Mouse (Mus musculus): ENCODE results near the gene Bri3. TPM values are rescaled to one million over a fixed set of nuclear protein-coding genes. Genes with fewer than 3 reads are reported as not detected.

Bri3 gene
- polyA plus RNA-seq, 1 experiment from 2014 or later = 116 TPM

DNA sequence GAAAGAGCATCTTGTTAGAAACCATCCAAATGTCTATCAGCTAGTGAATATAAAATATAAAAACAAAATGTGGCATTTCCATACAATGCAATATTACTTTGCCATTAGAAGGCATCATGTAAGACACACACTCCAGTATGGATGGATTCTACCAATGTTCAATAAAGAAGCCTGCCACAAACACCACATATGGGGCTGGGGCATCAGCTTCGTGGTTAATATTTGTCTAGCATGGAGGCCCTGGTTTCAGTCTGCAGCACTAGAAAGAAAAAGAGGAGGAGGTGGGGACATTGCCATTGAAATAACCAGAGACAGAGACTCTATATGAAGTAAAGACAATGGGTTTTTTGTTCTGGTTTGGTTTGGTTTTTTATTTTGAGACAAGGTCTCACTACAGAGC, 94.5 kb downstream of the Bri3 start:
- DNase-seq (ENCODE audit: low spot score) (no peak), ATAC-seq (replicated peaks; ENCODE audit: insufficient number of reproducible peaks, low FRiP score, low TSS enrichment, low read depth) (no peak)
- Histone ChIP-seq H3K4me2 (ENCODE audit: low read depth, low read length) (no peak overlapping the region), H3K4me3 (ENCODE audit: low read depth, low read length) (no peak overlapping the region), H3K36me3 (replicated peaks; ENCODE audit: control insufficient read depth, insufficient read depth, low read depth, low read length) (no peaks in the 10 kb centered on the region), H3K27ac (replicated peaks; ENCODE audit: low read depth, low read length) (no peak overlapping the region), H3K9ac (replicated peaks; ENCODE audit: low read length) (no peak overlapping the region), H3K9me3 (replicated peaks; ENCODE audit: control insufficient read depth, low read length) (no peaks in the 10 kb centered on the region), H3K4me1 (ENCODE audit: control insufficient read depth, insufficient read depth, low read length) (no peaks in the 10 kb centered on the region), H3K27me3 (ENCODE audit: control insufficient read depth, insufficient read depth, low read length) (no peaks in the 10 kb centered on the region)
- WGBS = 42% methylated on average over 1 of the region's 1 CpGs

DNA sequence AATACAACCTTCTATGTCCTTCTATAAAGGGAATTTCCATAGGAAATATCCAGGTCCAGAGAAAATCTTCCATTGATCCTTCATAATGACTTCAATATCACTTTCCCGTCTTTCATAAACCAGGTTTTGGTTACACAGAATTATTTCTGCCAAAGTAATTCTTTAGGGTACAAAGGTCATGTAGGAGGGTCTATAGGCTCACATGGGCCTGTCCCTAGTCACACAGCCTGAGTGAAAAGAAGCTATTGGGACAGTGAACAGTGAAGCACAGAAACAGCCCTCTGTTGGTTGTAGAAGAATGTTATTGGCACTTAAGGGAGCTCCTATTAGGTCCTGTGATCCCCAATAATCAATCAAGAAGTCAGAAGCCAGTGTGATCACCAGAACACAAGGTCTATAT, 96.8 kb downstream of the Bri3 start:
- Histone ChIP-seq H3K4me1 (ENCODE audit: control insufficient read depth, insufficient read depth, low read length) (no peaks in the 10 kb centered on the region), H3K27me3 (ENCODE audit: control insufficient read depth, insufficient read depth, low read length) (no peaks in the 10 kb centered on the region), H3K4me2 (ENCODE audit: low read depth, low read length) (no peak overlapping the region), H3K9ac (replicated peaks; ENCODE audit: low read length) (no peak overlapping the region), H3K9me3 (replicated peaks; ENCODE audit: control insufficient read depth, low read length) (no peaks in the 10 kb centered on the region), H3K27ac (replicated peaks; ENCODE audit: low read depth, low read length) (no peak overlapping the region), H3K36me3 (replicated peaks; ENCODE audit: control insufficient read depth, insufficient read depth, low read depth, low read length) (no peaks in the 10 kb centered on the region), H3K4me3 (ENCODE audit: low read depth, low read length) (no peak overlapping the region)
- 61% methylated on average over 1 of the region's 1 CpGs for WGBS
- DNase-seq (ENCODE audit: low spot score) (no peak), ATAC-seq (replicated peaks; ENCODE audit: insufficient number of reproducible peaks, low FRiP score, low TSS enrichment, low read depth) (no peak)

DNA sequence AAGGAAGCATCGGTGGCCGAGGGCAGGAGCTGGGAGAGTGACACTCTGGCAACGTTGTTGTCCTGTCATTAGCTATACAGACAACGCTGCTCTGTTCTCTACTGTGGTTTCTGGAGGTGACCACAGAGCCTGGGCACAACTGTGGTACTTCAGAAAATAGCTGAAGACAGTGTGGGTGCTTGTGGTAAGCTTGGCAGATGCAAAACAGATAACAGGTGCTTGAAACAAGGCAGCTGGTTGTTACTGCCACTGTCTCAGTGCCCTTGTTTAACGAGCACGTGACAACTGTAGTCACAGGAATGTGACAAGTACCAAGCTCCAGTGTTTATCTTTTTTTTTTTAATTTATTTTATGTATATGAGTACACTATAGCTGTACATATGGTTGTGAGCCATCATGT, 100.4 kb downstream of the Bri3 start:
- Histone ChIP-seq H3K4me3 (ENCODE audit: low read depth, low read length) (no peak overlapping the region), H3K36me3 (replicated peaks; ENCODE audit: control insufficient read depth, insufficient read depth, low read depth, low read length) (no peaks in the 10 kb centered on the region), H3K9ac (replicated peaks; ENCODE audit: low read length) (no peak overlapping the region), H3K4me1 (ENCODE audit: control insufficient read depth, insufficient read depth, low read length) (no peaks in the 10 kb centered on the region), H3K27ac (replicated peaks; ENCODE audit: low read depth, low read length) (no peak overlapping the region), H3K27me3 (ENCODE audit: control insufficient read depth, insufficient read depth, low read length) (no peaks in the 10 kb centered on the region), H3K9me3 (replicated peaks; ENCODE audit: control insufficient read depth, low read length) (no peaks in the 10 kb centered on the region), H3K4me2 (ENCODE audit: low read depth, low read length) (no peak overlapping the region)
- DNase-seq (ENCODE audit: low spot score) = no peak
- 83% methylated on average over 6 of the region's 6 CpGs for WGBS
- no peak for ATAC-seq (replicated peaks; ENCODE audit: insufficient number of reproducible peaks, low FRiP score, low TSS enrichment, low read depth)

DNA sequence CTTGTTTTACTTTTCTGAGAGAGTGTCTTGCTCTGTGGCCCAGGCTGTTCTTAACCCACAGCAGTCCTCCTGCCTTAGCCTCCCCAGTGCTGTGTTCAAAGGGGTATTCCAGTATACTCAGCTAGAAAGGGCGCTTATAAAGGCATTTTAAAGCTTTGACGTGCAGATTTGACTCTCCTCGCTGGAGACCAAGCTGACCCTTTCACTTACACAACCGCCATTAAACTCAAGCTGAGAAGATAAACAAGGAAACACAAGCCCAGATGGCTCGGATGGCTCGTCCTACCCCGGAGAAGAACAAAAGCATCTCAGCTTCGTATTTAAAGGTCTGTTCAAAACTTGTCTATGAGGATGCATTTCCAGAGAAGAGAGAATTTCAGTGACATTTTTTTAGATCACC, 106.9 kb downstream of the Bri3 start:
- Histone ChIP-seq H3K27ac (replicated peaks; ENCODE audit: low read depth, low read length) (no peak overlapping the region), H3K36me3 (replicated peaks; ENCODE audit: control insufficient read depth, insufficient read depth, low read depth, low read length) (no peaks in the 10 kb centered on the region), H3K9ac (replicated peaks; ENCODE audit: low read length) (no peak overlapping the region), H3K27me3 (ENCODE audit: control insufficient read depth, insufficient read depth, low read length) (no peaks in the 10 kb centered on the region), H3K9me3 (replicated peaks; ENCODE audit: control insufficient read depth, low read length) (no peaks in the 10 kb centered on the region), H3K4me1 (ENCODE audit: control insufficient read depth, insufficient read depth, low read length) (no peaks in the 10 kb centered on the region), H3K4me2 (ENCODE audit: low read depth, low read length) (no peak overlapping the region), H3K4me3 (ENCODE audit: low read depth, low read length) (no peak overlapping the region)
- DNase-seq (ENCODE audit: low spot score) = no peak
- no peak for ATAC-seq (replicated peaks; ENCODE audit: insufficient number of reproducible peaks, low FRiP score, low TSS enrichment, low read depth)
- WGBS = 19% methylated on average over 8 of the region's 8 CpGs

DNA sequence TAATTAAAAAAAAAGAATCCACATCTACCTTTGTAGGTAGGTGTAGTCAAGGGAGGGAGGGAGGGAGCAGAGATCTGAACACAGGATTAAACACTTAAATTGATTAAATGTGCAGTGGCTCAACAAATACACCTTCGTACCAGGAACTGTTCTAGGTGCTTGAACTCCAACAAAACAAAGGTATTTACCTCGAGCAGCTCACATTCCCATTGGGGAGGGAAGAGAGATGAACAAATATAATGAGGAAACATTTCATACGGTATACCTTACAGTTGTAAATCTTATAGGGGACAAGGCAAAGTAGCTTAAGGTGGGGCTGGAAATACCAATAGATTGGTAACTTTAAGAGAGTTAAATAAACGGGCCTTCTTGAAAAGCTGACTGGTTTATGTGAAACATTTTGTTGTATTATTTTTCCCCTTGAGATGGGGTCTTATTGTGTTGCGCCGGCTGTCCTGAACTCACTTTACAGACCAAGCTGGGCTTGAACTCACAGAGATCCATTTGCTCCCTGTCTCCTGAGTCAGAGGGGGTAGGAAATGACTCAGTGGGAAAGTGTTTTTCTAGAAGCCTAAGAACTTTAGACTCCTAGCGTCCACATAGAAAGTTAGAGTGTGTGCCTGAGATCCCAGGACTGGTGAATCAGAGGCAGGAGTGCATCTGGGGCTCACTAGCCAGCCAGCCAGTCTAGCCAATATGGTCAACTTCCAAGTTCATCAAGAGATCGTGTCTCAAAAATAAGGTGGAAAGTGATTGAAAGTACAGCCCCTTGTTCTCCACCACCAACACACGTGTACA, 108.2 kb downstream of the Bri3 start:
- no peaks in the 10 kb centered on the region for H3K27me3 ChIP-seq (ENCODE audit: control insufficient read depth, insufficient read depth, low read length)
- no peak overlapping the region for H3K4me2 ChIP-seq (ENCODE audit: low read depth, low read length)
- H3K27ac ChIP-seq (replicated peaks; ENCODE audit: low read depth, low read length) = no peak overlapping the region
- ATAC-seq (replicated peaks; ENCODE audit: insufficient number of reproducible peaks, low FRiP score, low TSS enrichment, low read depth) (no peak), DNase-seq (ENCODE audit: low spot score) (no peak)
- no peak overlapping the region for H3K9ac ChIP-seq (replicated peaks; ENCODE audit: low read length)
- H3K4me3 ChIP-seq (ENCODE audit: low read depth, low read length) = no peak overlapping the region
- no peaks in the 10 kb centered on the region for H3K36me3 ChIP-seq (replicated peaks; ENCODE audit: control insufficient read depth, insufficient read depth, low read depth, low read length)
- no peaks in the 10 kb centered on the region for H3K4me1 ChIP-seq (ENCODE audit: control insufficient read depth, insufficient read depth, low read length)
- H3K9me3 ChIP-seq (replicated peaks; ENCODE audit: control insufficient read depth, low read length) = no peaks in the 10 kb centered on the region
- 85% methylated on average over 9 of the region's 9 CpGs for WGBS

DNA sequence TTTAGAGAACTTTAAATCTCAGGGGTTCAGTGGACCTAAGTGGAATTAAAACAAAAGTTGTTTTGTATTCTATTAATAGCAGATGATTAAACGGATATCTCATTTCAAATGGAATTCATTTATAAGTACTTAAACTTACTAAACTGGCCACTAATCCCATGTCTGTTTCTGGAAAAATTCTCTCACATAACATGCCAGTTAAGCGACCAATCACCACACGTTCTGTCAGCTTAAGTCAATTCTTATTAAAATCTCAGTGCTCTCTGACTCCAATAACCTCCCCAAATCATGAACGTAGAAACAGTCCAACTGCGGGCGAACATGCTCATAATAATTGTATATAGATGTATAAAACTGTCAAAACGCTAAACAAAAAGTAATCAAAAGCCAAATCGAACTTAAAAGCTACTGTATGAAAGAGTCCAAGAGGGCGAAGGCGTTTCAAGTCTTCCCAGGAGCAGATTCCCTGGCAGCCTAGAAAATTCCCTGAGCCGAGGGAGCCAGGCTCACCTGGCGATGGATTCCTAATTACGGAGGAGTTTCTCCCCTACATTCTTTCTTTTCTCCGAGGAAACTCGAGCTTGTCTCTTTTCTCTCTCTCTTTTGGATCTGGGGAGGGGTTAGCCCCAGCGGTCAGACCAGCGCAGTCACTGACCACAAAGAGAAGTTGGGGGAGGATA, 112.7 kb downstream of the Bri3 start:
- ATAC-seq (replicated peaks; ENCODE audit: insufficient number of reproducible peaks, low FRiP score, low TSS enrichment, low read depth) = no peak
- no peaks in the 10 kb centered on the region for H3K9me3 ChIP-seq (replicated peaks; ENCODE audit: control insufficient read depth, low read length)
- peak overlapping the region; percentile 57; the same call in 1 of the 2 replicates for H3K9ac ChIP-seq (replicated peaks; ENCODE audit: low read length)
- H3K4me2 ChIP-seq (ENCODE audit: low read depth, low read length) = peak overlapping the region; percentile 94
- DNase-seq (ENCODE audit: low spot score) = peak; percentile 32
- no peaks in the 10 kb centered on the region for H3K4me1 ChIP-seq (ENCODE audit: control insufficient read depth, insufficient read depth, low read length)
- H3K27me3 ChIP-seq (ENCODE audit: control insufficient read depth, insufficient read depth, low read length) = no peaks in the 10 kb centered on the region
- H3K4me3 ChIP-seq (ENCODE audit: low read depth, low read length) = peak overlapping the region; percentile 47
- no peak overlapping the region for H3K27ac ChIP-seq (replicated peaks; ENCODE audit: low read depth, low read length)
- H3K36me3 ChIP-seq (replicated peaks; ENCODE audit: control insufficient read depth, insufficient read depth, low read depth, low read length) = no peaks in the 10 kb centered on the region
- WGBS = 7% methylated on average over 17 of the region's 17 CpGs

DNA sequence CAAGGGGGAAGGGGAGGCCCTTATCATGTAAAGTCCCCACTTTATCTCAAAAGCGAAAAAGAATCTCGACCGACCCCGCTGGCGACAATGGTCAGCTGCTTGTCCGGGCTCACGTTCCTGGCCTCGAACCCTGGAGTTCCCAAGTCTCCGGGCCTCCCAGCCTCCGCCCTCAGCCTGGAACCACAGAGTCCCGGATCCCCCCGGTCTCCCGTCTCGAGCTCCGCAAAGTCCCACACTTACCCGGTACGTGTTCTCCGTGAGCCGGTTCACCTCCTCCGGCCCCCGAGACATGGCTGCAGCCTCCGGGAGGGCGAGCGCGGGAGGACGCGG, 113.3 kb downstream of the Bri3 start:
- Histone ChIP-seq H3K27me3 (ENCODE audit: control insufficient read depth, insufficient read depth, low read length) (no peaks in the 10 kb centered on the region), H3K36me3 (replicated peaks; ENCODE audit: control insufficient read depth, insufficient read depth, low read depth, low read length) (no peaks in the 10 kb centered on the region), H3K4me2 (ENCODE audit: low read depth, low read length) (peak overlapping the region; percentile 94), H3K4me3 (ENCODE audit: low read depth, low read length) (peak overlapping the region; percentile 47), H3K9me3 (replicated peaks; ENCODE audit: control insufficient read depth, low read length) (no peaks in the 10 kb centered on the region), H3K4me1 (ENCODE audit: control insufficient read depth, insufficient read depth, low read length) (no peaks in the 10 kb centered on the region), H3K9ac (replicated peaks; ENCODE audit: low read length) (peak overlapping the region; percentile 57), H3K27ac (replicated peaks; ENCODE audit: low read depth, low read length) (no peak overlapping the region)
- ATAC-seq (replicated peaks; ENCODE audit: insufficient number of reproducible peaks, low FRiP score, low TSS enrichment, low read depth) = no peak; the same call in 1 of the 2 replicates
- WGBS = under 1% methylated on average over 27 of the region's 27 CpGs
- no peak for DNase-seq (ENCODE audit: low spot score)

DNA sequence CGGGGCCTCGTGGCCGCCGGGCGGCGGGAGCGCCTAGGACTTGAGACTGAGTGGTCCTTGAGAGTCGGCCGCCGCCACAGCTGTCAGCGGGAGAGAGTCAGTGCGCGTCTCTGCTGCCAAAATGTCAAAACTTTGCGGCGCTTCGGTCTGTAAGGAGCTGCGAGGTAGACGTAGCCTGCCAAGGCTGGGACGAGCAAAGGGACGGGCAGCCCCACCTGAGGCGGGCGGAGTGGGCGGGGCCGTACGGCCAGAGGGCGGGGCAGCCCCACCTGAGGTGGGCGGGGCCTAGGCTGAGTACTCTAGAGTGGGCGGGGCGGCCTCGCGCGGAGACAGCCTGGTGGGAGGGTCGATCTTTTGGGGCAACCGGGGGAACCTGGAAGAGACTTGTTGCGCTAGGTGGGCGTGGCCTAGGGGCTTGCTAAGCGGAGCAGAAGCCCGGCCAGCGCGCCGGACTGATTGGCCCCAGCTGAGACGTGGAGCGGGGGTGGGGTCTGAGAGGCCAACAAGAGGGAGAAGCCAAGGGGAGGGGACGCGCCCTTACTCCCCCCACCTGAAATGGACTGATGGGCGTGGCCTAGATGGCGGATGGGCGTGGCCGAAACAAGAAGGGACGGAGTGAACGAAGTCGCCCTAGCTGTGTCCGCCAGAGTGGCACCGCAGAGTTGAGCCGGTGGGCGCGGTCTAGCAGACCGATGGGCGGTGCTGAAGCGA, 113.8 kb downstream of the Bri3 start, which contains the start of gene Baiap2l1:
Baiap2l1 (minus strand) TSS at position 232 of the 711 bp plus-strand sequence.
- Histone ChIP-seq H3K9ac (replicated peaks; ENCODE audit: low read length) (peak within 1 kb of the TSS; percentile 57), H3K36me3 (replicated peaks; ENCODE audit: control insufficient read depth, insufficient read depth, low read depth, low read length) (no peaks in the 10 kb centered on the region), H3K4me3 (ENCODE audit: low read depth, low read length) (peak within 1 kb of the TSS; percentile 47), H3K4me2 (ENCODE audit: low read depth, low read length) (peak within 1 kb of the TSS; percentile 94), H3K4me1 (ENCODE audit: control insufficient read depth, insufficient read depth, low read length) (no peaks in the 10 kb centered on the region), H3K27me3 (ENCODE audit: control insufficient read depth, insufficient read depth, low read length) (no peaks in the 10 kb centered on the region), H3K27ac (replicated peaks; ENCODE audit: low read depth, low read length) (no peak within 1 kb of the TSS), H3K9me3 (replicated peaks; ENCODE audit: control insufficient read depth, low read length) (no peaks in the 10 kb centered on the region)
- ATAC-seq (replicated peaks; ENCODE audit: insufficient number of reproducible peaks, low FRiP score, low TSS enrichment, low read depth) = peak; percentile 96
- peak; percentile 95 for DNase-seq (ENCODE audit: low spot score)
- WGBS = under 1% methylated on average over 60 of the region's 60 CpGs

Measured in embryonic facial prominence, embryonic 11.5 days (tissue).